Mouse (Mus musculus) embryonic facial prominence, embryonic 10.5 days (tissue): ENCODE data around the gene Rnf214. TPM values are rescaled to one million over a fixed set of nuclear protein-coding genes. Genes with fewer than 3 reads are reported as not detected.

Experiments used
- DNase-seq: peaks from one replicate; pipeline ENCODE4 v3.0.0-alpha.2; 2017; ENCODE audit warnings: low spot score
- H3K27ac ChIP-seq: fragments of 300-500 bp; sonication (generic); replicated peaks from 2 replicates; pipeline ENCODE4 v1.5.1; 2016; ENCODE audit warnings: mild to moderate bottlenecking
- H3K27me3 ChIP-seq: fragments of 300-500 bp; sonication (generic); replicated peaks from 2 replicates; pipeline ENCODE4 v1.6.1; 2016; ENCODE audit warnings: low read depth, mild to moderate bottlenecking; ENCODE audit not compliant: poor library complexity, severe bottlenecking
- H3K36me3 ChIP-seq: fragments of 300-500 bp; sonication (generic); replicated peaks from 2 replicates; pipeline ENCODE4 v1.6.1; 2016; ENCODE audit warnings: mild to moderate bottlenecking, moderate library complexity
- H3K4me1 ChIP-seq: fragments of 300-500 bp; sonication (generic); 2 replicates; pipeline ENCODE4 v1.6.1; 2016
- H3K4me3 ChIP-seq: fragments of 300-500 bp; sonication (generic); 2 replicates; pipeline ENCODE4 v1.5.1; 2016; ENCODE audit warnings: mild to moderate bottlenecking, moderate library complexity
- H3K9me3 ChIP-seq: fragments of 300-500 bp; sonication (generic); 2 replicates; pipeline ENCODE4 v1.6.1; 2016; ENCODE audit warnings: mild to moderate bottlenecking
- WGBS: fragments of 180-500 bp; shearing (Covaris S2); methylation state at CpG from one replicate; pipeline ENCODE4 v1.1.7; 2016; 5-methylcytosine and 5-hydroxymethylcytosine counted together
- microRNA-seq: library from miRNA; unstranded; fragments of <30 nt; microRNA quantifications from one replicate; pipeline ENCODE4, GENCODE M21; 2017
- polyA plus RNA-seq: library from polyadenylated mRNA; unstranded; fragments of >200 nt; fragmentation: Nextera tagmentation; extraction: Ambion mirVana; gene quantifications from 2 replicates; pipeline ENCODE4 v1.2.1, GENCODE M21; 2016

The Rnf214 gene
- polyA plus RNA-seq, 1 experiment from 2014 or later: 66.8 TPM

GRCm38 (mm10) chr9:45818406-45819011, 88.2 kb downstream of the Rnf214 start:
- Histone ChIP-seq H3K4me3 (no peak overlapping the region), H3K36me3 (peaks cover 61% of the 10 kb centered on the region), H3K27me3 (no peaks in the 10 kb centered on the region), H3K9me3 (no peaks in the 10 kb centered on the region), H3K4me1 (no peaks in the 10 kb centered on the region), H3K27ac (no peak overlapping the region)
- no peak for DNase-seq
- WGBS: 88% methylated on average over 9 of the region's 9 CpGs

- 86% methylated on average over 10 of the region's 10 CpGs for WGBS
- Histone ChIP-seq H3K4me1 (no peaks in the 10 kb centered on the region), H3K36me3 (peaks cover 40% of the 10 kb centered on the region), H3K27ac (no peak overlapping the region), H3K4me3 (no peak overlapping the region), H3K9me3 (no peaks in the 10 kb centered on the region), H3K27me3 (no peaks in the 10 kb centered on the region)
- no peak for DNase-seq
These were observed 91.2 kb downstream of the Rnf214 start for GRCm38 (mm10) chr9:45815525-45815924.

DNA sequence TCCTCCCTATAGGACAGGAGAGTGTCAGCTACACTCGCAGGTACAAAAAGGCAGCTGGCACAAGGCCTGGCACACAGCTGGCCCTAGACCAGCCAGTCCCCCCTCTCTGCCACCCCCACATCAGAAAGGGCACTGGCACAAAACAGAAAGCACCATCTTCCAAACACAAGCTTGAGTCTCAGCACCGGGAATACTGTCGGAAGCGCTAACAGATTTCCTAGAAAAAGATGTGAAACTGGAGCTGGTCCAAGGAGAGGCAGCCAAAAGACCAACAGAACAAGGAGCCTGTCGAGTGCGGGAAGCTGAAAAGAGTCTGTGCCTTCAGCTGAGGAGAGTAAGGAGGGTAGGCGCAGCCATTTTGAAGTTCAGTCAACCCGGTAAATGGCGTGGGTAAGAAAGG, 91.6 kb downstream of the Rnf214 start:
- Histone ChIP-seq H3K36me3 (peaks cover 40% of the 10 kb centered on the region), H3K9me3 (no peaks in the 10 kb centered on the region), H3K27ac (no peak overlapping the region), H3K4me3 (no peak overlapping the region), H3K27me3 (no peaks in the 10 kb centered on the region), H3K4me1 (no peaks in the 10 kb centered on the region)
- DNase-seq: no peak
- WGBS: 94% methylated on average over 9 of the region's 9 CpGs

Small RNAs within 50 kb of the gene (microRNA-seq; reads per million reads assigned to microRNA genes)
- gene Mir7087: not detected

Other genes with a start within 250 kb of the Rnf214 start
- gene Cep164, start 78.2 kb downstream of the Rnf214 start, polyA plus RNA-seq: 22.8 and 24.4 TPM in 2 replicates
- 22.4 and 22.6 TPM in 2 replicates for gene Bace1, start 68.3 kb downstream of the Rnf214 start, polyA plus RNA-seq
- 18.9 and 21.2 TPM in 2 replicates for gene Pcsk7, start 414 bp downstream of the Rnf214 start, polyA plus RNA-seq
- 12.4 and 15.1 TPM in 2 replicates for gene Tagln, start 29.1 kb upstream of the Rnf214 start, polyA plus RNA-seq
- gene Sidt2, start 48.3 kb upstream of the Rnf214 start, polyA plus RNA-seq: 24.7 and 27.4 TPM in 2 replicates
- gene Pafah1b2, start 105.8 kb upstream of the Rnf214 start, polyA plus RNA-seq: 261 and 262 TPM in 2 replicates
- 8.4 and 9.9 TPM in 2 replicates for gene Sik3, start 105.9 kb upstream of the Rnf214 start, polyA plus RNA-seq